Mouse (Mus musculus): ENCODE data around the gene Atp6v0c.
"Not testable (repeated sequence)": the region's sequence is repeated elsewhere in the genome, so short reads cannot be mapped to it uniquely, and the experiment has no call there.

Atp6v0c gene

GRCm38 (mm10) chr17:24161466-24161865, 8.0 kb downstream of the Atp6v0c start:
- ATAC-seq (ENCODE audit: insufficient number of reproducible peaks, low FRiP score, low TSS enrichment), result no peak

GRCm38 (mm10) chr17:24157526-24157925, 12.0 kb downstream of the Atp6v0c start:
- ATAC-seq (ENCODE audit: insufficient number of reproducible peaks, low FRiP score, low TSS enrichment), result no peak

GRCm38 (mm10) chr17:24157121-24157520, 12.4 kb downstream of the Atp6v0c start:
- ATAC-seq (ENCODE audit: insufficient number of reproducible peaks, low FRiP score, low TSS enrichment), result no peak

GRCm38 (mm10) chr17:24156394-24156793, 13.1 kb downstream of the Atp6v0c start:
- no peak for ATAC-seq (ENCODE audit: insufficient number of reproducible peaks, low FRiP score, low TSS enrichment)

GRCm38 (mm10) chr17:24155742-24156141, 13.8 kb downstream of the Atp6v0c start:
- no peak for ATAC-seq (ENCODE audit: insufficient number of reproducible peaks, low FRiP score, low TSS enrichment)

GRCm38 (mm10) chr17:24154463-24154862, 15.0 kb downstream of the Atp6v0c start:
- ATAC-seq (ENCODE audit: insufficient number of reproducible peaks, low FRiP score, low TSS enrichment), result no peak

DNA sequence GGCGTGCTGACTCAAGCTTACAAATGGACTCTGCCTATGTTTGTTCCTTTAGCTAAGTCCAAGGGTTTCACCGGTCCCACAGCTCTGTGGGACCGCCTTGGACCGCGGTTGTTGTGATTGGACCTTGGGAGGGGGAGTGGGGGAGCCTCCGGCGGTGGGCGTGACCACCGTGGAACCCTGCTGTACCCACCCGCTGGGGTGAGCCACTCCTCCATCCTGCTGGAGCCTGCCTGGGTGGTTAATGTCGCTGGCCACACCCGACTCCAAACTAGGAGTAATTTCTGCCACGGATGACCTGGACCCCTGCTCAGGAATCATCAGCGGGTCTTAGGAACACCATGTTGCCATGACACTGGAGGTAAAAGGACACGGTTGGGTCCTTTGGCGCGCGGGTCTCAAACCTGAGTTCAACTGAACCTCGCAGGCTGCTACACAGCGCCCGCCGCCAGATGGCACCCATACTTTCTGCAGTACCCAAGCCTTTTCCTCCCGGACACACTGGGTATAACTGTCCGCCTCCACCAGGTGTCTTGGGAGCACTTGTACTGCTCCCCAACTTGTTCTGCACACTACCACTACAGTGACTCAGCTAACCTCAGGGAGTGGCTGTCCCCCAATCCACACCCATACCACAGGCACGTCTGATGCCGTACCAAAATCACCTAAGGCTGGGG, 17.5 kb downstream of the Atp6v0c start:
- peak; percentile 68; the same call in 1 of the 2 replicates for ATAC-seq (ENCODE audit: insufficient number of reproducible peaks, low FRiP score, low TSS enrichment)

- ATAC-seq (ENCODE audit: insufficient number of reproducible peaks, low FRiP score, low TSS enrichment), result no peak
Observed at GRCm38 (mm10) chr17:24151382-24151781, 18.1 kb downstream of the Atp6v0c start.

GRCm38 (mm10) chr17:24150824-24151223, 18.7 kb downstream of the Atp6v0c start, which contains the start of gene Pdpk1:
Gene Pdpk1, minus strand, starts transcription at chr17:24150924.
- no peak for ATAC-seq (ENCODE audit: insufficient number of reproducible peaks, low FRiP score, low TSS enrichment)

DNA sequence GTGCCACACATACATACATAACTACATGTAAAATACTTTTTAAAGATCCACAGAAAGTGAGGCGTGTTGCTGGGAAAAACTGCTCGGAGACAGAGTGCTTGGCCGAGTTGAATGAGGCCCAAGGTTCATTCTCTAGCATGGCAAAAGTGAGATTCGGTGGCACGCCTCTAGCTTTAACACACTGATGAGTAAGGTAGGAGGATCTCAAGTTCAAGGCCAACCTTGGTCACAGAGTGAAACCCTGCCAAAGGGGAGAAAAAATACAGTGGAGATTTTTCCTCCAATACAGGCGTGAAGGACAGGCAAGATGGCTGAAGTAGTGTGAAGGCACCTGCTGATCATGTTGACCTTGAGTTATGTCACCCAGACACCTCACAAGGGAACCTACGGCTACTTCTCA, 20.1 kb downstream of the Atp6v0c start:
- ATAC-seq (ENCODE audit: insufficient number of reproducible peaks, low FRiP score, low TSS enrichment), result no peak

DNA sequence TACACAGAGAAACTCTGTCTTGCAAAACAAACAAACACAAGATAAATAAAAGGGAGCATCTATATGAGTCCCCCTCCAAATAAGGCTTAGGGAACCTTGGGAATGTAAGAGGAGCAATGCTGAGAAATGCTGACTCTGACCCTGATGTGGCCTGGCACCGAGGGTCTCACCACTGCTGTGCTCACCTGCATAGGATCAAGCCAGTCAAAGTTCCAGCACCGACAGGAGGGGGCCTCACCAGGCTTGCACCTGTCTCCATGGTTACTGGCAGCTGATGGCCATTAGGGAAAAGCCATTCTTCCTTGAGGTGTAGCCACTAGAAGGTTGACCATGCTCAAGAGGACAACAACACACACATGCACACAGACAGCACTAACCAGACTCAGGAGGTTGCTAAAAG, 26.6 kb downstream of the Atp6v0c start:
- ATAC-seq (ENCODE audit: insufficient number of reproducible peaks, low FRiP score, low TSS enrichment), result no peak

DNA sequence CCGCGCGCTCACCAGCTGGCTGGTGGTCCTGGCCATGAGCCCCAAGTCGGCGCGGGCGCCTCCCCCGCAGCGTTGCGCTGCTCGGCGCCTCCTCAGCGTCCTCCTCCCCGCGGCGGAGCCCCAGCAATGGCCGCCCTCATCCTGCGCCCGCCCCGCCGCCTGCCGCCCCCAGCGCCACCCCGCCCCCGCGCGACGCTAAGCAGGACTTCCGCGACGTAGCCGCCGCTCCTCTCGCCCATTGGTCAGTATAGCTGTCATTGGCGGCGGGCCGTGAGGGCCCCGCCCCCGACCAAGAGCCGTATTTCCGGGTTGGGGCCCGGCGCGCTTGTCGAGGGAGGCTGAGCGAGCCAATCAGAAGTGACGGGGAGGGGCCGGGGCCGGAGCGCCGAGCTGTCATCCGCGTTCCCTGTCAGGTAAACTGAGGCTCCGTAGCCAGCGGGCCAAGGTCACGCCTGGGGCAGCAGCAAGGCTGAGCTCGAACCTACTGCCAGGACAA, 28.0 kb downstream of the Atp6v0c start:
- ATAC-seq (ENCODE audit: insufficient number of reproducible peaks, low FRiP score, low TSS enrichment), result peak; percentile 98

DNA sequence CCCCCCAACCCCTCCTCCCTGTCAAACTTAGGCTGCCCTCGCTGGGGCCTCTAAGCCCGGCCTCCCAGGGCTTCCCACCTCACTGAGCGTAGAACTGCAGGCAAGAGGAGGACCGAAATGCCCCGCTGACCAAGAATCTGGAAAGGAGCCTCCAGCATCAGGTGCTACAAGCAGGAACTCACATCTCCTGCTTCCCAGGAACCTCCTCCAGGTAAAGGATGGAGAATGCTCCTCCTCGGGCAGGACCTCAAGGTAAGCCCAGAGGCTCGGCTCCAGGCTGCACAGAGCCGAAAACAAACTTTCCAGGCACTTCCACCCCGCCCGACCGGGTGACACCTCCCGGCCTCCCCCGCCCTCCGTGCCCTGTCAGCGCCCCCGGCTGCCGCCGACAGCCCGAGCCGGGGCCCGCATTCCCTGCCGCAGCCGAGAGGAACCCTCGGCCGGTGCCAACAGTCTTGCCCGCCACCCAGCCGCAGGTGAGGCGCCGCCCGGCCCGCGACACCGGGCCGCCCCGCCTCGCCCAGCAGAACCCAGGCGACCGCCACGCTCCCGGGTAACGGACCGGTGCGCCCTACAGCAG, 28.6 kb downstream of the Atp6v0c start:
- peak; percentile 23; the same call in 1 of the 2 replicates for ATAC-seq (ENCODE audit: insufficient number of reproducible peaks, low FRiP score, low TSS enrichment)

- no peak for ATAC-seq (ENCODE audit: insufficient number of reproducible peaks, low FRiP score, low TSS enrichment)
Observed at GRCm38 (mm10) chr17:24139968-24140367, 29.5 kb downstream of the Atp6v0c start.

- ATAC-seq (ENCODE audit: insufficient number of reproducible peaks, low FRiP score, low TSS enrichment), result no peak
Observed at GRCm38 (mm10) chr17:24139256-24139655, 30.2 kb downstream of the Atp6v0c start.

DNA sequence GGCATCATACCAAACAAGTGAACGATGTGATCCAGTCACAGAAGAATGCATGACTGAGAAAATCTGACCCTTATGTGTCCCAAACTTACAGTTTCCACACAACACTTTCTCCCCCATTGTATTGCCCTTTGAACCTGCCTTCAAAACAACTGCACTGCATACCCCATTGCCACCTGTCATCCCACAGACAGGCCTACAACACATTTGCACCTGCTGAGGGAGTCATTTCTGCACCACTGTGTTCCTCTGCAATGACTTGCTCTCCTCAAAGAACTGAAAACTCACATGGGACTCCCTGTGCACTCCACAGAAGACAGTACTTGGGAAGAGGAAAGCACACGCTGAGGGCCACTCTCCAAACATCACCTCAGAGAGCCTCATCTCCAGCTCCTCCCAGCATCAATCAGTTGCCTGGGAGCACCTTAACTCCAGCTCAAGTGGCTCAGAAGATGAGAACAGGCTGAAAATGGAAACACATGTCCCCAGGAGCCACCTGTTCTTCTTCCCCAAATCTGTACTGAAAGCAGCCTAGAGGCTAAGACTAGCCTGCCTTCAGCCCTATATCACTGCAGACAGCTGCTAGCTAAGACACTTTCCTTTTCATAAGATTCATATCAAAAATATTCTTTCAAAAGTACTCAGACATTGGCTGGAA, 32.1 kb downstream of the Atp6v0c start:
- no peak for ATAC-seq (ENCODE audit: insufficient number of reproducible peaks, low FRiP score, low TSS enrichment)

DNA sequence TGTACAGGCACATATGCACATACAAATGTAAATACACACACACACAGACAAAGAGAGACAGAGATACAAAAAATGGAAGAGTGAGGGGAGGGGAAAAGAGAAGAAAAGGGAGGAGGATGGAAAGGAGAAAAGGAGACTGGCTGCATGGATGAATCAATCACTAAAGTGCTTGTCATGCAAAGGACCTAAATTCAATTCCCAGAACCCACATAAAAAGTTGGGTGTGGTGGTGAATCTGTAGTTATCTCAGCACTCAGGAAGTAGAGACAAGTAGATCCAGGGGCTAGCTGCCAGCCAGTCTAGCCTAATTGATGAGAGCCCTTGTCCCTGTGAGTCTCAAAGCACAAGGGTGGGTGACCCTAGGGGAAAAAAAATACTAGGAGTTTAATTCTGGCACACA, 35.4 kb downstream of the Atp6v0c start:
- no peak for ATAC-seq (ENCODE audit: insufficient number of reproducible peaks, low FRiP score, low TSS enrichment)

DNA sequence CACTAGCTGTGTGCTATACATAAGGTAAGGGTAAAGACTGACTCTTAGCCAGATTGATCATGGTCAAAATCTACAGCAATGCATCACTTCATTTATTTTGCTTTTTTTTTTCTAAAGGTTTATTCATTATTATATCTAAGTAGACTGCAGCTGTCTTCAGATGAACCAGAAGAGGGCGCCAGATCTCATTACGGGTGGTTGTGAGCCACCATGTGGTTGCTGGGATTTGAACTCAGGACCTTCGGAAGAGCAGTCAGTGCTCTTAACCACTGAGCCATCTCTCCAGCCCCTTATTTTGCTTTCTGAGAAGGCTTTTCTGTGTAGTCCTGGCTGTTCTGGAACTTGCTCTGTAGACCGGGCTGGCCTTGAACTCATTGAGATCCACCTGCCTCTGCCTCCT, 36.6 kb downstream of the Atp6v0c start:
- not testable (repeated sequence) for ATAC-seq (ENCODE audit: insufficient number of reproducible peaks, low FRiP score, low TSS enrichment)

DNA sequence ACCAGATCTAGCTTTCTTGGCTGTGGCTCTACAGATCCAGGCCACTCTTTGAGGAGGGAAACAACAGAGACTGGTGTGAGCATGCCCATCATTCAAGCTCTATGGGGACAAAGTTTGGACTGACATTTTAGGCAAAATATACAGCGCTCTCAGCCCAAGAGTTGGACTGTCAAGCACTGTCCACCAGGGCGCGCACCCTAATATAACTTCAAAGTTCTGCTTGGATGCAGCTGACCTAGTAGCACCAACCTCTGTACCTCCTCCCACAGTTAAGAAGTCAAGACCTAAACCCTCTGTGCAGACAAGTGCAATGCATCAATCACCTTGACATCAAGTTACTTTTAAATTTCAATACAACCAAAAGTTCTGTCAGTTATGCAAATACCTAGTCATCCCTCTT, 37.9 kb downstream of the Atp6v0c start:
- no peak for ATAC-seq (ENCODE audit: insufficient number of reproducible peaks, low FRiP score, low TSS enrichment)

DNA sequence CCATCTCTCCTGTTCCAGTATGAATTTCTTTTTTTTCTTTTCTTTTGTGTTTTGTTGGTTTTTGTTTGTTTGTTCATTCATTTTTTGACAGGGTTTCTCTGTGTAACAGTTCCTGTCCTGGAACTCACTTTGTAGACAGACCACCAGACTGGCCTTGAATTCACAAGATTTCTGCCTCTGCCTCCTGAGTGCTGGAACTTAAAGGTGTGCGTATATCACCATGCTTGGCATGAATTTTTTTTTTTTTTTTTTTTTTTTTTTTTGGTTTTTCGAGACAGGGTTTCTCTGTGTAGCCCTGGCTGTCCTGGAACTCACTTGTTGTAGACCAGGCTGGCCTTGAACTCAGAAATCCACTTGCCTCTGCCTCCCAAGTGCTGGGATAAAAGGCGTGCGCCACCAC, 40.3 kb downstream of the Atp6v0c start:
- ATAC-seq (ENCODE audit: insufficient number of reproducible peaks, low FRiP score, low TSS enrichment), result not testable (repeated sequence)

DNA sequence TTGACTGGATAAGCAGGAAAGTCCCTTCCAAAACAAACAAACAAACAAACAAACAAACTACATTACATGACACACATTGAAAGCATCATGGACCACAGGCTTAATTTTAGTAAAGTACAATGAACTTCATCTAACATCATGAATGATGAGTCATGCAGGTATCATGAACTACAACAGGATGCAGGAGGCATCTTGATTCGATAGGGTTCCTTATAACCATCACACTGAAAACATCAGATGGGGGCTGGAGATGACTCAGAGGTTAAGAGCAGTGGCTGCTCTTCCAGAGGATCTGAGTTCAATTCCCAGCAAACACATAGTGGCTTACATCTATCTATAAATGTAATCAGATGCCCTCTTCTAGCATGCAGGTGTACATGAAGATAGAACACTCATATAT, 41.9 kb downstream of the Atp6v0c start:
- no peak for ATAC-seq (ENCODE audit: insufficient number of reproducible peaks, low FRiP score, low TSS enrichment)

All from cerebellum, adult (tissue).